Mouse (Mus musculus) midbrain, embryonic 14.5 days (tissue): ENCODE data around the gene Specc1. TPM values are rescaled to one million over a fixed set of nuclear protein-coding genes. Genes with fewer than 3 reads are reported as not detected.

Source experiments
- ATAC-seq: fragments of 200-750 bp; cut with Nextera tagmentation; 2 replicates; pipeline ENCODE4 v1.8.0; 2017; ENCODE audit warnings: moderate number of reproducible peaks, moderate library complexity; ENCODE audit not compliant: low FRiP score, low TSS enrichment
- DNase-seq: peaks from one replicate; pipeline ENCODE4 v3.0.0-alpha.2; 2015
- H3K27ac ChIP-seq: fragments of 300-500 bp; sonication (generic); replicated peaks from 2 replicates; pipeline ENCODE4 v1.5.1; 2014; ENCODE audit warnings: mild to moderate bottlenecking, low read depth, low read length, moderate library complexity
- H3K27me3 ChIP-seq: fragments of 300-500 bp; sonication (generic); 2 replicates; pipeline ENCODE4 v1.6.1; 2014; ENCODE audit warnings: low read length, control low read depth, mixed read lengths; ENCODE audit not compliant: control insufficient read depth, insufficient read depth
- H3K36me3 ChIP-seq: fragments of 300-500 bp; sonication (generic); 2 replicates; pipeline ENCODE4 v1.6.1; 2014; ENCODE audit warnings: low read length, control low read depth; ENCODE audit not compliant: control insufficient read depth, insufficient read depth
- H3K4me1 ChIP-seq: fragments of 300-500 bp; sonication (generic); 2 replicates; pipeline ENCODE4 v1.6.1; 2014; ENCODE audit warnings: mild to moderate bottlenecking, antibody characterized with exemption, low read length, control low read depth; ENCODE audit not compliant: control insufficient read depth, insufficient read depth
- H3K4me2 ChIP-seq: fragments of 300-500 bp; sonication (generic); 2 replicates; pipeline ENCODE4 v1.6.1; 2014; ENCODE audit warnings: mild to moderate bottlenecking, low read length, moderate library complexity
- H3K4me3 ChIP-seq: fragments of 300-500 bp; sonication (generic); replicated peaks from 2 replicates; pipeline ENCODE4 v1.5.1; 2014; ENCODE audit warnings: low read depth, low read length
- H3K9ac ChIP-seq: fragments of 300-500 bp; sonication (generic); replicated peaks from 2 replicates; pipeline ENCODE4 v1.6.1; 2014; ENCODE audit warnings: mild to moderate bottlenecking, low read length, moderate library complexity
- H3K9me3 ChIP-seq: fragments of 300-500 bp; sonication (generic); 2 replicates; pipeline ENCODE4 v1.6.1; 2016; ENCODE audit warnings: low read length, control low read depth, mixed read lengths; ENCODE audit not compliant: control insufficient read depth
- WGBS: fragments of 180-500 bp; shearing (Covaris S2); extraction: QIAGEN DNeasy Blood & Tissue Kit; methylation state at CpG from one replicate; pipeline ENCODE4 v1.1.7; 2014; 5-methylcytosine and 5-hydroxymethylcytosine counted together
- polyA plus RNA-seq: library from polyadenylated mRNA; unstranded; fragments of >200 nt; fragmentation: Nextera tagmentation; extraction: Ambion mirVana; gene quantifications from 2 replicates; pipeline ENCODE4 v1.2.1, GENCODE M21; 2014

Specc1 gene
- polyA plus RNA-seq, 1 experiment from 2014 or later: 16.6 TPM

DNA sequence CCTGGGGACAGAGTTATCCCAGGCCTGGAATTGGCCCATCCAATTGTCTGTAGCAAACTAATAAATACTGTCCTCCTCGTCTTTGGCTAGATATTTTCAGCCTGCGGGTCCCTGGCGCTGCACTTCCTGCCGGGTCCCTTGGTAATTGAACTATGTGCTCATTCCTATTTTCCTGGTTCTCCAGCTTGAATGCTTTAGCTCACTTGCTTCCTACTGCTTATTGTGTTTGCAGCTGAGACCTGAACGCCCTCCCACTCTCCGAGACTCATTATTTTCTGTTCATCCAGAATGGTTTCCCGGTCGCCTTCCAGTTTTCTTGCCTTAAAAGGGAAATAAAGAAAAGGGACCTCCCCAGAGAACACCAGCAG, 67.7 kb downstream of the Specc1 start:
- Histone ChIP-seq H3K4me3 (no peak overlapping the region), H3K36me3 (no peaks in the 10 kb centered on the region), H3K27me3 (no peaks in the 10 kb centered on the region), H3K9ac (no peak overlapping the region), H3K4me1 (no peaks in the 10 kb centered on the region), H3K27ac (no peak overlapping the region; the same call in 1 of the 2 replicates), H3K4me2 (no peak overlapping the region), H3K9me3 (no peaks in the 10 kb centered on the region)
- WGBS: 58% methylated on average over 8 of the region's 8 CpGs
- DNase-seq (peak; percentile 28), ATAC-seq (no peak)

DNA sequence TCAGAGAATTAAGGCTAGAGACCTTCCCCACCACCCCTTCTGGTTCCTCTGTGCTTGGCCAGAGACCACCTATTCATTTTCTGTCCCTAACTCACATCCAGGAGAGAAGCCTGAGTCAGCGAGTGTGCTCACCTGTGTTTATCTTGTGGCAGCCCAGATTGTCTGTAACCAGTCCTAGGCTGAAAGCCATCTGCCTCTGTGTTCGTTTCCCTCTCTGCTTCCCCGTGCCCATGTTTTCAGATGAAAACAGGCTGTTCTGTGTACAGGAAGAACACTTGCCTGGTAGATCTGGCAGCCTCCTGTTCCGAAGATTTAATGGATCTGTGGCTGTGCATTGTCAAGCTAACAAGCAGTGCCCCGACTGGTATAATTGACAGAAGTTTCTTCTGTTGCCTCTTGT, 68.4 kb downstream of the Specc1 start:
- Histone ChIP-seq H3K27ac (no peak overlapping the region), H3K27me3 (no peaks in the 10 kb centered on the region), H3K4me3 (no peak overlapping the region), H3K36me3 (no peaks in the 10 kb centered on the region), H3K9me3 (no peaks in the 10 kb centered on the region), H3K9ac (no peak overlapping the region), H3K4me1 (no peaks in the 10 kb centered on the region), H3K4me2 (no peak overlapping the region)
- DNase-seq (no peak), ATAC-seq (no peak)
- 79% methylated on average over 5 of the region's 5 CpGs for WGBS

DNA sequence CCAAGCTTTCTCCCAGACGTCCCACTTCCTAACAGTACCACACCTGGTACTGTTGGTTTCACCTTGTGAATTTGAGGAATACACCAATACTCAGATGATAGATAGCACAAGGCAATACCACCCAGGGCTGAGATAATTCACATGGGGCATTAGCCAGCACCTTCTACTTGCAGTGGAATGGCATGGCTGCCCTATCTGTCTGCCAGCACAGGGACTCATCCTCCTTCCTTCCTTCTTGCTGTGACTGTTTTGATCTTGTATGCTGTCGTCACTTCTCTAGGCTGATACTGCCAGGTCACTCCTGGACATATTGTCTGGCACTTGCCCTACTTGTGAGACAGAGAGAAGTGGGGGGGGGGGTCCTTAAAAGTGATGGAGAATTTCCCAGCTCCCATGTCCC, 69.2 kb downstream of the Specc1 start:
- WGBS: 92% methylated on average over 2 of the region's 2 CpGs
- no peak for ATAC-seq
- DNase-seq: no peak

DNA sequence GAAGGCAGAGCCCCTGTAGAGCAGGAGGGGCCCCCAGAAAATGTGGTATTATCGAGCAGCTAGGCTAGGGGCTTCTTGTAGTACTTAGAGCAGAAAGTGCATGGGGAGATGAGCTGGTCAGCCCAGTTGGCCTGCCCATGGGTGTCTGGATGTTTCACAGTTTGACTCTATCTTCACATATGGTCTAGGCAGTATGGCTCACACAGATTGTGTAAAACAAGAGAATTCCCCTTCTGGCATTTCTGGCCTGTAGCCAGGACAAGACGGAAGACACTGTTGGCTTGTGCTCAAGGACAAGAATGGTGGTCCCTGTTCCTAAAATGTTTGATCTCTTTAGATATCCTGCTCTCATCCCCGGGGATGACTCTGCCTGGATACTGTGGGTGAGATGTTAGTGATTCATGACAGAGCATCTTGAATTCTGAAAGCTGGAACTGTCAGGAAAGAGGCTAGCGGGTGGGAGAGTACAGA, 69.8 kb downstream of the Specc1 start:
- H3K9ac ChIP-seq: no peak overlapping the region
- H3K27ac ChIP-seq: no peak overlapping the region
- ATAC-seq (no peak), DNase-seq (peak; percentile 21)
- H3K9me3 ChIP-seq: no peaks in the 10 kb centered on the region
- no peaks in the 10 kb centered on the region for H3K27me3 ChIP-seq
- H3K4me1 ChIP-seq: no peaks in the 10 kb centered on the region
- 77% methylated on average over 4 of the region's 4 CpGs for WGBS
- H3K4me2 ChIP-seq: no peak overlapping the region
- H3K4me3 ChIP-seq: no peak overlapping the region
- H3K36me3 ChIP-seq: no peaks in the 10 kb centered on the region

More for the DNA sequence above, 69.2 kb downstream of the Specc1 start:
- Histone ChIP-seq H3K27me3 (no peaks in the 10 kb centered on the region), H3K4me2 (no peak overlapping the region), H3K4me3 (no peak overlapping the region), H3K9ac (no peak overlapping the region), H3K36me3 (no peaks in the 10 kb centered on the region), H3K4me1 (no peaks in the 10 kb centered on the region), H3K27ac (no peak overlapping the region), H3K9me3 (no peaks in the 10 kb centered on the region)

DNA sequence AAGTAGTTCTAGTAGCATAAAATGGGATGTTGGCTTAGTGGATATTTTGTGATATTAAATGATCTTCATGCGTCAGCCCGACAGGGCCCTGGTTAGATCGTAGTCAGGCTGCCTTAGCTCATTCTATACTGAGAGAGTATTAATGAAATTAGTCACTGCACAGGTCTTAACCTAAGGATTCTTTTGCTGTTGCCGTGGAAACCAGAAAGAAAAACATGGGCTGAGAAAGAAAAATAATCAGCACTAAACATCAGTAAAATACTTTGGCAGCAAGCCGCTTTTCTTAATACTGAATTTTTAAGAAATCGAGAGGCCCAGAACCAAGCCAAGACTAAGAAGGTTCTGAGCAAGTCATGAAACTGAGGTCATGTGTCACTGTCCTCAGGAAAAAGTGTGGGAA, 70.7 kb downstream of the Specc1 start:
- ATAC-seq (no peak), DNase-seq (peak; percentile 20)

DNA sequence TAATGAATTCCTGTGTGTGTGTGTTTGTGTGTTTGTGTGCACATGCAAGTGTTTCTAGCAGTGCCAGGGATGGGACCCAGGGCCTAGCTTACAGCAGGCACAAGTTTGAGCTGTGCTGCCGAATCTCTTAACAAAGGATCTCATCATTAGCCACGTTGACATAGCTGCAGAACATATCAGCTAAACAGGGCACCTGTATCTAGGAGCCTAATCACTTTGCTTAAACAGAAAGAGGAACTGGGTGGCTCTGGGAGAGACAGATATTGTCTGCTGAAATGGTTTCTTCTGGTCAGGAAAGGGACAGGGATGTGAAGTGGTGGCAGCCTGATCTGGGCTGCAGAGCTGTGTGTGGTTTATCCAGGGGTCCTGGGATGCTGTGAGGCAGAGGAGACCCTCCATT, 71.1 kb downstream of the Specc1 start:
- Histone ChIP-seq H3K9ac (no peak overlapping the region), H3K4me2 (no peak overlapping the region), H3K36me3 (no peaks in the 10 kb centered on the region), H3K27ac (no peak overlapping the region), H3K4me3 (no peak overlapping the region), H3K4me1 (no peaks in the 10 kb centered on the region), H3K27me3 (no peaks in the 10 kb centered on the region), H3K9me3 (no peaks in the 10 kb centered on the region)
- 60% methylated on average over 2 of the region's 2 CpGs for WGBS
- DNase-seq (no peak), ATAC-seq (no peak)

More for the DNA sequence above, 70.7 kb downstream of the Specc1 start:
- H3K27me3 ChIP-seq: no peaks in the 10 kb centered on the region
- H3K9me3 ChIP-seq: no peaks in the 10 kb centered on the region
- WGBS: 77% methylated on average over 6 of the region's 6 CpGs
- no peaks in the 10 kb centered on the region for H3K4me1 ChIP-seq
- no peak overlapping the region for H3K4me2 ChIP-seq
- no peak overlapping the region for H3K4me3 ChIP-seq
- no peaks in the 10 kb centered on the region for H3K36me3 ChIP-seq
- no peak overlapping the region for H3K27ac ChIP-seq
- H3K9ac ChIP-seq: no peak overlapping the region

DNA sequence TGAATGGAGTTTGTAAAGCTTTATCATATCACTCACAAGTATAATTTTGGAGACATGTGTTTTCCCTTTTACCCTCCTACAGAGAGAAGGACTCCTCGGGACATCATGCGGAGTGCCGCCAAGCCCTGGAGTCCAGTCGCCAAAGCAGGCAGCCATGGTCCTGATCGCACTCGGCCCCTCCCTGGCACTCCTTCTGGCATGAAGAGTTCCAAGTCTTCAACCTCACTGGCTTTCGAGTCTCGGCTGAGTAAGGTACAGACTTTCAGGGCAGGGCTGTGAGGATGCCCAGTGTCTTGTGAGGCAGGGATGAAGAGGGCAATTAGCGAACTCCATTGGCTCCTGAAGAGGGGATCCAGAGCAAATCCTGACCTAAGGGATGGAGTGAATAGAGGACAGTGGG, 72.6 kb downstream of the Specc1 start:
- Histone ChIP-seq H3K9ac (no peak overlapping the region), H3K4me2 (no peak overlapping the region), H3K4me3 (no peak overlapping the region), H3K27me3 (no peaks in the 10 kb centered on the region), H3K36me3 (no peaks in the 10 kb centered on the region), H3K4me1 (no peaks in the 10 kb centered on the region), H3K9me3 (no peaks in the 10 kb centered on the region), H3K27ac (no peak overlapping the region)
- DNase-seq: no peak
- WGBS: 89% methylated on average over 9 of the region's 9 CpGs
- ATAC-seq: no peak

DNA sequence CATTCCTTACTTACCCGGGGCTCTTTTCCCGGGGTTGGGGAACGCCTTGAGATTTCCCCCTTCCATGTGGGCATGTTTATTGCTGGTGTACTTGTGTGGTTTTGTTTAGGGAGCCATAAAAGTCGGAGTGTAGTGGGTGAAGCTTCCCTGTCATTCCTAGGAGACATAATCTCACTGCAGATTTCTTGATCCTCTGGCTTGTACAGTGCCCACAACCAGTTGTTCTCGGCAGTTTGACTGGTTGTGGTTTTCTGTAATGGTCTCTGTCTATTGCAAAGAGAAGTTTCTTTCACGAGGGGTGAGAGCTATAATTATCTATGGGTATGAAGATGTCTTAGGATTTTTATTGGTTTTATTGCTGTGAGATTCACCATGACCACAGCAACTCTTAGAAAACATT, 78.0 kb downstream of the Specc1 start:
- 76% methylated on average over 6 of the region's 6 CpGs for WGBS

DNA sequence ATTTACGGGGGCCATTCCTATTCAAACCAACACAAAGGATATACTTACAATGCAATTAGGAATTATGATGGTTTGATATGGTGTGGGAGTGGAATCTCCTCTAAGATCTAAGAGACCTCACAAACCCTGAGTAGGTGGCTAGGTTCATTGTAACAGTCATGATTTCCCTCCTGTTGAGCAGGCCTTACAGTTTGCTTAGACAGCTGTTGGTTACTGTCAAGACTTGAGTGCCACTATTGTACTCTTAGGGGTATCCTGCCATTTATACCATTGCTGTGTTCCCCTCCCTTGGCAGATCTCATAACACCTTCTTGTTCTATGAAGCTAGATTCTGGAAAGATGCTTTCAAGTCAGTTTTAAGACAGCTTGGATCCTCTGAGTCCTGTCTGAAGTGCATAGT, 78.7 kb downstream of the Specc1 start:
- no peaks in the 10 kb centered on the region for H3K36me3 ChIP-seq
- no peak overlapping the region for H3K4me3 ChIP-seq
- H3K27ac ChIP-seq: no peak overlapping the region
- WGBS: 95% methylated on average over 1 of the region's 1 CpGs
- DNase-seq (no peak), ATAC-seq (no peak)
- no peaks in the 10 kb centered on the region for H3K9me3 ChIP-seq
- no peak overlapping the region for H3K9ac ChIP-seq
- H3K27me3 ChIP-seq: no peaks in the 10 kb centered on the region
- H3K4me2 ChIP-seq: no peak overlapping the region
- no peaks in the 10 kb centered on the region for H3K4me1 ChIP-seq

More for the DNA sequence above, 78.0 kb downstream of the Specc1 start:
- Histone ChIP-seq H3K9ac (no peak overlapping the region), H3K9me3 (no peaks in the 10 kb centered on the region), H3K4me2 (no peak overlapping the region), H3K27me3 (no peaks in the 10 kb centered on the region), H3K4me1 (no peaks in the 10 kb centered on the region), H3K4me3 (no peak overlapping the region), H3K36me3 (no peaks in the 10 kb centered on the region), H3K27ac (no peak overlapping the region)
- DNase-seq: no peak
- no peak for ATAC-seq
